Comparison of ENCODE assay signal across 7 mouse cellular contexts in the genomic region with DNA sequence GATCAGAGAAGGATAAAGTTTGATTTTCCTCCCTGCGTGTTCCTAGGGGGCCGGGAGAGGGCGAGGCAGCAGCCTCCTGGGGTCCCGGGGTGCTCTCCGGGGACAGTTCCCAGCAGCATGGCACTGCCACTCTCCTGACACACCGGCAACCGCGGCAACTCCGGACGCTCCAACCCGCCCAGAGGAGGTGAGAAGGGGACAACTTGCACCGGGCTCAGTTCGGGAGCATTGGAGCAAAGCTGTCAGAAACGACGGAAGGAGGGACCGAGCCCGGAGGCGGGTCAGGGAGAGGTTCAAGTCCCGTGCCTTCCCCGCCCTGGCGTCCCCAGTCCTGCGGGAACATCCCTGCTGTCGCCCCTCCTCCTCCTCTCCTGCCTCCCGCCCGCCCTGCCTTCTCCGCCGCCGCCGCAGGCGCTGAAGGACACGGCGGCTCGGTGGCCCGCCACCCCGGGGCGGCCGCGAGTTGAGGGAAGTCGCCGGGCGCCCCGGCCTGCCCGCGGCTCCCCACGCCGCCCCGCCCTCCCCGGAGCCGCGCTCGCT. TPM values are rescaled to one million over a fixed set of nuclear protein-coding genes. Genes with fewer than 3 reads are reported as not detected.
DNase-seq lines count a peak whose midpoint lies in the region; ATAC-seq lines count a peak whose summit lies in the region.

A gene (plus strand): TSS at position 83 of the 540 bp plus-strand sequence.

- intact Hi-C loops in heart, postnatal 14 days (cut with DNase I) = loop anchor here (1.0 to 5.0 kb wide), 6 partner anchors 39 to 246 kb away; a partner anchor contains a TSS

- no peaks in the 10 kb centered on the region for H3K36me3 ChIP-seq in forebrain, embryonic 13.5 days (ENCODE audit: poor library complexity, severe bottlenecking)

- DNase-seq in Muller cell, postnatal 12 days (ENCODE audit: inconsistent ontology term) = peak; percentile 87
- peak; percentile 20 for DNase-seq in c-Kit-positive CD71-positive TER-119-negative erythroid progenitor cells, embryonic 14.5 days (ENCODE audit: low read depth)
- DNase-seq in heart, postnatal 14 days = peak; percentile 76 to 77
- DNase-seq in kidney, postnatal 4 days = peak; percentile 74 to 85
- peak; percentile 64 for DNase-seq in lung, postnatal 25 days (ENCODE audit: low spot score)
- peak; percentile 77 for DNase-seq in retina, postnatal 1 day

- H3K9ac ChIP-seq in forebrain, embryonic 13.5 days = peak within 1 kb of the TSS; percentile 89

- peak within 1 kb of the TSS; percentile 78 for H3K27ac ChIP-seq in forebrain, embryonic 13.5 days

- no peaks in the 10 kb centered on the region for H3K27me3 ChIP-seq in forebrain, embryonic 13.5 days

- H3K4me1 ChIP-seq in forebrain, embryonic 13.5 days = peaks cover 25% of the 10 kb centered on the region

- WGBS in forebrain, embryonic 13.5 days = under 1% methylated on average over 28 of the region's 51 CpGs

- peak; percentile 80 for ATAC-seq in forebrain, embryonic 13.5 days

- H3K9me3 ChIP-seq in forebrain, embryonic 13.5 days (replicated peaks) = no peaks in the 10 kb centered on the region

- peak within 1 kb of the TSS; percentile 88 for H3K4me3 ChIP-seq in forebrain, embryonic 13.5 days

- peak within 1 kb of the TSS; percentile 83 for H3K4me2 ChIP-seq in forebrain, embryonic 13.5 days

RNA-seq across cellular contexts. Expression of the gene that starts here (rescaled TPM):
- polyA plus RNA-seq in forebrain, embryonic 13.5 days (2015; fragmentation: Nextera tagmentation; extraction: Ambion mirVana) = not detected in 2 replicates
- not detected for total RNA-seq in heart, postnatal 14 days (2021)

Comparison
In these comparisons a context has a peak if more than half of its experiments do, and no peak if none do; other contexts are left out.
1. Peak in every context shown above with its lines: DNase-seq, ATAC-seq, H3K4me3 ChIP-seq and H3K27ac ChIP-seq.
2. Peak in ATAC-seq, H3K4me3 ChIP-seq, H3K27ac ChIP-seq, H3K9ac ChIP-seq and H3K4me2 ChIP-seq in forebrain, embryonic 13.5 days; RNA of the gene not detected or under 1 TPM.
3. Peak in DNase-seq in heart, postnatal 14 days; RNA of the gene not detected or under 1 TPM.
4. DNase-seq: peak in every context shown above with its lines; median percentile 87 in Muller cell, postnatal 12 days; 80 in kidney, postnatal 4 days; 77 in retina, postnatal 1 day; 76 in heart, postnatal 14 days; 64 in lung, postnatal 25 days; 20 in c-Kit-positive CD71-positive TER-119-negative erythroid progenitor cells, embryonic 14.5 days.